Mouse (Mus musculus) embryonic facial prominence, embryonic 15.5 days (tissue): ENCODE measurements around the gene Trim67. TPM values are rescaled to one million over a fixed set of nuclear protein-coding genes. Genes with fewer than 3 reads are reported as not detected.

ENCODE experiments used
- ATAC-seq: fragments of 200-750 bp; cut with Nextera tagmentation; 2 replicates; pipeline ENCODE4 v1.8.0; 2017; ENCODE audit warnings: low read depth, moderate TSS enrichment; ENCODE audit not compliant: insufficient number of reproducible peaks, low FRiP score, low TSS enrichment
- H3K27ac ChIP-seq: fragments of 300-500 bp; sonication (generic); replicated peaks from 2 replicates; pipeline ENCODE4 v1.5.1; 2015; ENCODE audit warnings: mild to moderate bottlenecking, inconsistent platforms
- H3K27me3 ChIP-seq: fragments of 300-500 bp; sonication (generic); 2 replicates; pipeline ENCODE4 v1.6.1; 2015; ENCODE audit warnings: inconsistent platforms
- H3K36me3 ChIP-seq: fragments of 300-500 bp; sonication (generic); 2 replicates; pipeline ENCODE4 v1.6.1; 2015; ENCODE audit warnings: mild to moderate bottlenecking, inconsistent platforms
- H3K4me1 ChIP-seq: fragments of 300-500 bp; sonication (generic); 2 replicates; pipeline ENCODE4 v1.6.1; 2015; ENCODE audit warnings: inconsistent platforms
- H3K4me2 ChIP-seq: fragments of 300-500 bp; sonication (generic); replicated peaks from 2 replicates; pipeline ENCODE4 v1.6.1; 2015; ENCODE audit warnings: mild to moderate bottlenecking, inconsistent platforms
- H3K4me3 ChIP-seq: fragments of 300-500 bp; sonication (generic); replicated peaks from 2 replicates; pipeline ENCODE4 v1.5.1; 2015; ENCODE audit warnings: mild to moderate bottlenecking, inconsistent platforms
- H3K9ac ChIP-seq: fragments of 300-500 bp; sonication (generic); 2 replicates; pipeline ENCODE4 v1.6.1; 2015; ENCODE audit warnings: inconsistent platforms
- H3K9me3 ChIP-seq: fragments of 300-500 bp; sonication (generic); replicated peaks from 2 replicates; pipeline ENCODE4 v1.6.1; 2016; ENCODE audit warnings: inconsistent platforms
- WGBS: fragments of 180-500 bp; shearing (Covaris S2); methylation state at CpG from one replicate; pipeline ENCODE4 v1.1.7; 2015; 5-methylcytosine and 5-hydroxymethylcytosine counted together
- polyA plus RNA-seq: library from polyadenylated mRNA; unstranded; fragments of >200 nt; fragmentation: Nextera tagmentation; extraction: Ambion mirVana; gene quantifications from 2 replicates; pipeline ENCODE4 v1.2.1, GENCODE M21; 2015

The Trim67 gene
- polyA plus RNA-seq, 1 experiment from 2014 or later = 0.13 TPM

DNA sequence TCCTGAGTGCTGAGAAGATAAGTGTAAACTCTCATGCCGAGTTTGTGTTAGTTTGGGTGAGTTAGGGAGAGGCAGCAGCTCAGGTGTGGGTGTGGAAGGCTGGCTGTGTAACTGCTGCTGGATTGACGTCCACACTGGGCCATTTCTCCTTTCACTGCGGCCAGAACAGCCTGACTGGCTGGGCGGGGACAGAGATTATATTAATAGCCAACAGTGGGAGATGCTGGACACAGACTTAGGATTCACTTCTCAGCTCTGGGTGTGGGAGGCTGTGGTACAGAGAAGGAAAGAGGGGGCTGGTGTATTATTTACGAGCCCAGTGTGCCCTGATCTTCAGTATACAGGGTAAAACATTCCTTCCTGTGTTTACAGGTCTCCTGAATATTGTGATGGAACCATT lies 85.2 kb downstream of the Trim67 start:
- 84% methylated on average over 5 of the region's 5 CpGs for WGBS
- H3K4me1 ChIP-seq = no peaks in the 10 kb centered on the region
- H3K4me3 ChIP-seq = no peak overlapping the region
- H3K4me2 ChIP-seq = no peak overlapping the region
- H3K27ac ChIP-seq = no peak overlapping the region
- no peak overlapping the region for H3K9ac ChIP-seq
- ATAC-seq = no peak
- no peaks in the 10 kb centered on the region for H3K9me3 ChIP-seq
- H3K27me3 ChIP-seq = no peaks in the 10 kb centered on the region
- H3K36me3 ChIP-seq = peaks cover 92% of the 10 kb centered on the region

DNA sequence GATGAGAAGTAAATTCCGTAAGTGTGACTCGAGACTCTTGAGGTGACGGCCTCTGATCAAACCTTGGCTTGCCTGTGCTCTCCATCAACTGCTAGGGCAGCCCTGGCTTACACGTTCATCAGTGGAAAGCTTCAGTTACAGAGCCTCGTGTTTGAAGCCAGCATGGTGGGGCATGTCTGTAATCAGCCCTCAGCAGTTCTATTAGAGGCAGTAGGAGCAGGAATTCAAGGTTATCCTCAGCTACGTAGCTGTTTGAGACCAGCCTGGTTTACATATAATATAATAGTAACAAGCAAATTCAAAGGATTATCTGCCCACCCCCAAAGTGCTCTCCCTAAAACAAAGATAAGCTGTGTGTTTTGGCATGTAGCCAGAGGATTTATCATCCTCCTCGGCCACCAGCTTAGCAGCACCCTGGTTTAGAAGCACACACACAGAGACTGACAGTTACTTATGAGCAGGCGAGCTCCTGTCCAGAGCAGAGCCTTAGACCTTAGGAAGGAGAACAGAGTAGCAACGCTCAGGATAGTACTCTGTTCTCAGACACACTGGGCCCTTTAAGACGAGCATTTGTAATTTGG lies 86.1 kb downstream of the Trim67 start:
- no peak for ATAC-seq
- H3K4me2 ChIP-seq = no peak overlapping the region
- no peak overlapping the region for H3K4me3 ChIP-seq
- no peaks in the 10 kb centered on the region for H3K9me3 ChIP-seq
- no peaks in the 10 kb centered on the region for H3K4me1 ChIP-seq
- H3K9ac ChIP-seq = no peak overlapping the region
- no peak overlapping the region for H3K27ac ChIP-seq
- peaks cover 92% of the 10 kb centered on the region for H3K36me3 ChIP-seq
- WGBS = 80% methylated on average over 10 of the region's 10 CpGs
- no peaks in the 10 kb centered on the region for H3K27me3 ChIP-seq

Other genes starting within 250 kb of the Trim67 start
- 3.0 and 4.2 TPM in 2 replicates for gene Agt, start 223.4 kb upstream of the Trim67 start, polyA plus RNA-seq
- gene Capn9, start 217.0 kb upstream of the Trim67 start, polyA plus RNA-seq = 0.25 and 0.55 TPM in 2 replicates
- 37.3 and 38.6 TPM in 2 replicates for gene 2310022B05Rik, start 129.7 kb upstream of the Trim67 start, polyA plus RNA-seq
- gene Ttc13, start 71.1 kb upstream of the Trim67 start, polyA plus RNA-seq = 39.7 and 41.2 TPM in 2 replicates
- gene Arv1, start 71.0 kb upstream of the Trim67 start, polyA plus RNA-seq = 19.4 and 21.6 TPM in 2 replicates
- 5.4 and 6.6 TPM in 2 replicates for gene Fam89a, start 41.3 kb upstream of the Trim67 start, polyA plus RNA-seq
- 85.8 and 87.1 TPM in 2 replicates for gene Gnpat, start 69.9 kb downstream of the Trim67 start, polyA plus RNA-seq
- 41.8 and 42.4 TPM in 2 replicates for gene 2810004N23Rik, start 70.0 kb downstream of the Trim67 start, polyA plus RNA-seq
- gene Exoc8, start 104.6 kb downstream of the Trim67 start, polyA plus RNA-seq = 8.9 and 9.5 TPM in 2 replicates
- 12.4 and 12.6 TPM in 2 replicates for gene Sprtn, start 104.8 kb downstream of the Trim67 start, polyA plus RNA-seq
- 13.6 and 15.6 TPM in 2 replicates for gene Egln1, start 156.2 kb downstream of the Trim67 start, polyA plus RNA-seq
- gene Tsnax, start 219.9 kb downstream of the Trim67 start, polyA plus RNA-seq = 125 and 131 TPM in 2 replicates